Mouse (Mus musculus): Measurements from ENCODE around the gene 1700066M21Rik. TPM values are rescaled to one million over a fixed set of nuclear protein-coding genes. Genes with fewer than 3 reads are reported as not detected.
A peak's percentile ranks its signal among the peaks of the same experiment; 100 is the strongest.

The 1700066M21Rik gene
- 12.7 and 12.8 TPM in 2 replicates for polyA plus RNA-seq (2012; rRNA removed)

DNA sequence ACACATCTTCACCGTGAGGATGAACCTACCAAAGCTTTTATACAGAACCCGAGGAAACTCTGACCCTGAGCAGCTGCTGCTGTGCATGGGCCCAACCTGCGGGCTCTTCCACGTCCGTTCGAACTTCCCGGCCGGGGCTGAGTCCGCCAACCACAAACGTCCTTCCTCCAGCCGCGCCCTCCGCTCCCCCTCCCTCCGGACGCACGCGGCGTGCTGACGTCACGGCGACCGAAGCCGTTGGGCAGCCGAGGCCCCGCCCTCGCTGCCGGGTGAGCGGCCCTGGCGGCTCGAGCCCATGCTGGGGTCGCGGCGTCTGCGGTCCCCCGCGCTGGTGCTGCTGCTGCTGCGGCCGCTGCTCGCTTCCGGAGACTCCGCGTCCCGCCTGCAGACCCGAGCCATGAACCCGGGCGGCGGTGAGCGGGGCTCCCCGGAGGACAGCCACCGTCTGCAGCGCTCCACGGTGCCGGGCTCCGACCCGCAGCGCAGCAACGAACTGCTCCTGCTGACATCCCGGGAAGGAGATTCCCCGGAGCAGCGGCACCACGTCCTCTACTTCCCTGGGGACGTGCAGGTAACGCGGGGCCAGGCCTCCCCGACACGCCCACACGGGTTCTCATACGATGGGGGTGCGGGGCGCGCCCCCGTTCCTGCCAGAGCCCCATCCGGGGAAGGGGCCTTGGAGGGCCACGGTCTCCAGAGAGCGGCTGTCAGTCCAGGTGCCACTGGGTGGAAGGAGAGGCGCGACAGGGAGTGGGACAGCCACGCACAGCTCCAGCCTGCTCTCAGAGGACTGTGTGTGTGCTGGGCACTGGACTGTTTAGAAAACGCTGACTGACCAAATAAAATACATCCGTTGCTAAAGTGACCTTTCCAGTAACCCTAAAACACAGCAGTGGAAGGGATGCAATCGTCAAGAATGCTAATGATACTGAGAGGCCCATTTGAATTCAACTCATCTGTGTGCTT lies at the start of gene 1700066M21Rik:
Gene 1700066M21Rik (plus strand): TSS at position 245 of the 966 bp plus-strand sequence.
- peak; percentile 94 for TF ChIP-seq POLR2A (IDR thresholded peaks at IDR 0.05; ENCODE audit: control insufficient read depth, low read depth, low read length)
- TF ChIP-seq CTCF (IDR thresholded peaks at IDR 0.05; ENCODE audit: control insufficient read depth, insufficient read depth, insufficient replicate concordance, low read depth, low read length): no peak
- Histone ChIP-seq H3K27ac (ENCODE audit: control insufficient read depth, insufficient read depth, low read depth, low read length) (peak within 1 kb of the TSS; percentile 94), H3K36me3 (ENCODE audit: control insufficient read depth, insufficient read depth, low read length) (no peaks in the 10 kb centered on the region), H3K4me1 (ENCODE audit: control insufficient read depth, insufficient read depth, low read length) (no peaks in the 10 kb centered on the region; the same call in 1 of the 2 replicates), H3K4me3 (ENCODE audit: control insufficient read depth, low read depth, low read length) (peak within 1 kb of the TSS; percentile 96), H3K27me3 (ENCODE audit: control insufficient read depth, insufficient read depth, low read length) (no peaks in the 10 kb centered on the region)

DNA sequence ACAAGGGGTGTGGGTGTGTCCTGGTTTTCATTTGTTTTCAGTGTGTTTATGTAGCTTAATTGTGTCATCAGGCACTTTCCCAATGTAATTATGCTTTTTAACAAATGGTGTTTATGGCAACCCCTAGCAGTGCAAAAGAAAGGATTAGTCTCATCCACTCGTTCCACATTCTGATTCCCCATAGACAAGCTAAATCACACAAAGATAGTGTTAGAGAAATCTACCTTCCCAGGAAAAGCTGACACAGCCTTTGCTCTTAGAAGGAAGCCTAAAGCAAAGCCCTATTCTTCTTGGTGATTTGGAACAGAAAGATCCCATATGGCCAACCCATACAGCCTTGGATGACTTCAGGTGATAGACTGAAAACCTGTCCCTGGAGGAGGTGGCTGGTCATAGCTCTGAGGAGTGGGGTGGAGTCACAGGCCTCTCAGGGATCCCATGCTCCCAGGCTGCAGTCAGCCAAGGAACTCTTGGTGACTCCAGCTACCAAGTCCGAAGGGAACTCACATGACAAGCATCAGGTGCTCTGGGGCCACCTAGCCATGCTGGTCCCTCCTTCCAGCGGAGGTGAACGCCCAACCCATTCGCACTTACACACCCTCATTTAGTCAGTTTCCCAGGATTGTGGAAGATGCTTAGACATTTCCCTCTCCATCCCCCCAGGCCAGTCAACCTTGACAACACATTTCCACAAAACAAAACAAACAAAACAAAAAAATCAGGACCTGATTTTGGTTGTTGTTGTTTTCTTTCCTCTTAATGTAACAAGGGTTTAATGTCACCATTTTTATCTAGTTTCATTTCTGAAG lies 47.9 kb upstream of the 1700066M21Rik start:
- Histone ChIP-seq H3K27me3 (ENCODE audit: control insufficient read depth, insufficient read depth, low read length) (no peaks in the 10 kb centered on the region), H3K27ac (ENCODE audit: control insufficient read depth, insufficient read depth, low read depth, low read length) (no peak overlapping the region), H3K36me3 (ENCODE audit: control insufficient read depth, insufficient read depth, low read length) (no peaks in the 10 kb centered on the region), H3K4me3 (ENCODE audit: control insufficient read depth, low read depth, low read length) (no peak overlapping the region), H3K4me1 (ENCODE audit: control insufficient read depth, insufficient read depth, low read length) (no peaks in the 10 kb centered on the region)
- TF ChIP-seq POLR2A (IDR thresholded peaks at IDR 0.05; ENCODE audit: control insufficient read depth, low read depth, low read length) (no peak), CTCF (IDR thresholded peaks at IDR 0.05; ENCODE audit: control insufficient read depth, insufficient read depth, insufficient replicate concordance, low read depth, low read length) (no peak)

GRCm38 (mm10) chr1:57330228-57330627 lies 47.2 kb upstream of the 1700066M21Rik start:
- H3K36me3 ChIP-seq (ENCODE audit: control insufficient read depth, insufficient read depth, low read length): no peaks in the 10 kb centered on the region
- H3K27me3 ChIP-seq (ENCODE audit: control insufficient read depth, insufficient read depth, low read length): no peaks in the 10 kb centered on the region
- no peak overlapping the region for H3K4me3 ChIP-seq (ENCODE audit: control insufficient read depth, low read depth, low read length)
- H3K4me1 ChIP-seq (ENCODE audit: control insufficient read depth, insufficient read depth, low read length): no peaks in the 10 kb centered on the region
- no peak overlapping the region for H3K27ac ChIP-seq (ENCODE audit: control insufficient read depth, insufficient read depth, low read depth, low read length)
- TF ChIP-seq POLR2A (IDR thresholded peaks at IDR 0.05; ENCODE audit: control insufficient read depth, low read depth, low read length) (no peak), CTCF (IDR thresholded peaks at IDR 0.05; ENCODE audit: control insufficient read depth, insufficient read depth, insufficient replicate concordance, low read depth, low read length) (no peak)

- Histone ChIP-seq H3K27ac (ENCODE audit: control insufficient read depth, insufficient read depth, low read depth, low read length) (no peak overlapping the region), H3K27me3 (ENCODE audit: control insufficient read depth, insufficient read depth, low read length) (no peaks in the 10 kb centered on the region), H3K4me1 (ENCODE audit: control insufficient read depth, insufficient read depth, low read length) (no peaks in the 10 kb centered on the region), H3K4me3 (ENCODE audit: control insufficient read depth, low read depth, low read length) (no peak overlapping the region), H3K36me3 (ENCODE audit: control insufficient read depth, insufficient read depth, low read length) (no peaks in the 10 kb centered on the region)
- TF ChIP-seq CTCF (IDR thresholded peaks at IDR 0.05; ENCODE audit: control insufficient read depth, insufficient read depth, insufficient replicate concordance, low read depth, low read length): no peak
- TF ChIP-seq POLR2A (IDR thresholded peaks at IDR 0.05; ENCODE audit: control insufficient read depth, low read depth, low read length): no peak
These were observed 45.4 kb upstream of the 1700066M21Rik start for GRCm38 (mm10) chr1:57332040-57332439.

DNA sequence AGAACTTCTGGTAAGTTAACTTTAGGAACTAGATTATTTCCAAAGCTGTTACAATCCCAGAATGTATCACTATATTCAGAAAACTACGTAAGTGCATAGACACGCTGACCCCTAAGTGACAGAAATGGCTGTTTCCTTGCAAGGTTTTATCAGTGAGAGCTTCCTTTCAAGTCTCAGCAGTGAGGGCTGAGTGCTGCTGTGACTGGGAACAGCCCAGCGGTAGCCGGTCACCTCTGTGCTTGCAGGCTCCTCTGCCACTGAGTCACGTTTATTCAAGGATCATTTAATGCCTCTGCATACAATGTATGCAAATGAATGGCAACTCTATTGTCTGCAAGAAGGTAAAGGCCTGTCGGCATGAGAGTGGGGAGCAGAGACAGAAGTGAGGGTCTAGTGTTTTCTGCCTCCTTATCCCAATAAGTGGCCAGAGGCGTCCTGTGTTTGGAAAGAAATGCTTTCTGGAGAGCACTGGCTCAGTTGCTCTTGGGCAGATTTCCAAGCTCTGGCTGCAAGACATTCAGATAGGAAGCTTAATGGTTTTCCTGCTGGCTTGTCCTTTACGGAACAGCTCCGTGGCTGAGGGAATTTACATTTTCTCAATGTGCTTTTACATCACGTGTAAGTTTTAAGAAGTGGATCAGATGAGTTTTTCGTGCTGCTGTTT lies 43.7 kb upstream of the 1700066M21Rik start:
- H3K36me3 ChIP-seq (ENCODE audit: control insufficient read depth, insufficient read depth, low read length): no peaks in the 10 kb centered on the region
- no peaks in the 10 kb centered on the region for H3K4me1 ChIP-seq (ENCODE audit: control insufficient read depth, insufficient read depth, low read length)
- H3K27me3 ChIP-seq (ENCODE audit: control insufficient read depth, insufficient read depth, low read length): no peaks in the 10 kb centered on the region
- TF ChIP-seq POLR2A (IDR thresholded peaks at IDR 0.05; ENCODE audit: control insufficient read depth, low read depth, low read length): no peak
- TF ChIP-seq CTCF (IDR thresholded peaks at IDR 0.05; ENCODE audit: control insufficient read depth, insufficient read depth, insufficient replicate concordance, low read depth, low read length): no peak
- H3K27ac ChIP-seq (ENCODE audit: control insufficient read depth, insufficient read depth, low read depth, low read length): no peak overlapping the region
- no peak overlapping the region for H3K4me3 ChIP-seq (ENCODE audit: control insufficient read depth, low read depth, low read length)

GRCm38 (mm10) chr1:57335200-57335599 lies 42.2 kb upstream of the 1700066M21Rik start:
- TF ChIP-seq CTCF (IDR thresholded peaks at IDR 0.05; ENCODE audit: control insufficient read depth, insufficient read depth, insufficient replicate concordance, low read depth, low read length) (no peak), POLR2A (IDR thresholded peaks at IDR 0.05; ENCODE audit: control insufficient read depth, low read depth, low read length) (no peak)

More at GRCm38 (mm10) chr1:57335200-57335599, 42.2 kb upstream of the 1700066M21Rik start:
- H3K4me3 ChIP-seq (ENCODE audit: control insufficient read depth, low read depth, low read length): no peak overlapping the region
- no peaks in the 10 kb centered on the region for H3K27me3 ChIP-seq (ENCODE audit: control insufficient read depth, insufficient read depth, low read length)
- H3K36me3 ChIP-seq (ENCODE audit: control insufficient read depth, insufficient read depth, low read length): no peaks in the 10 kb centered on the region
- no peak overlapping the region for H3K27ac ChIP-seq (ENCODE audit: control insufficient read depth, insufficient read depth, low read depth, low read length)
- no peaks in the 10 kb centered on the region for H3K4me1 ChIP-seq (ENCODE audit: control insufficient read depth, insufficient read depth, low read length)
